Comparison of ENCODE assay signal across 10 mouse cellular contexts in genomic region chr9:58196610-58197567, GRCm38 (mm10). TPM values are rescaled to one million over a fixed set of nuclear protein-coding genes. Genes with fewer than 3 reads are reported as not detected.
DNase-seq lines count a peak whose midpoint lies in the region; ATAC-seq lines count a peak whose summit lies in the region.
"Had no signal": no experiment of that assay in that cellular context is flagged by ENCODE, and none has a peak within 500 bp of the region (broad histone marks: within the 10 kb centered on the region; RNA-seq: fewer than 3 reads in every experiment).

No protein-coding gene starts in this region.

- intact Hi-C loops in heart, postnatal 10 days (cut with DNase I) = no loop called here

- H3K4me3 ChIP-seq in heart, embryonic 16.5 days (ENCODE audit: low read length) = peak overlapping the region; percentile 37
- H3K4me3 ChIP-seq in hindbrain, embryonic 10.5 days = peak overlapping the region; percentile 42
- peak overlapping the region; percentile 41 for H3K4me3 ChIP-seq in midbrain, embryonic 14.5 days (replicated peaks; ENCODE audit: low read depth, low read length)

- DNase-seq in heart, postnatal 10 days = no peak
- DNase-seq in adrenal gland, postnatal 36 days = peak; percentile 51 to 67
- peak; percentile 18 for DNase-seq in hindbrain, embryonic 10.5 days (ENCODE audit: low spot score)
- peak; percentile 54 for DNase-seq in midbrain, embryonic 14.5 days
- DNase-seq in gastrocnemius, postnatal 10 days = no peak
- no peak for DNase-seq in gastrocnemius, postnatal 25 days
- DNase-seq in kidney, postnatal 36 days = no peak

- H3K27me3 ChIP-seq in heart, embryonic 16.5 days (ENCODE audit: control insufficient read depth, insufficient read depth, low read length) = peaks cover 84% of the 10 kb centered on the region
- H3K27me3 ChIP-seq in hindbrain, embryonic 10.5 days (ENCODE audit: insufficient read depth, poor library complexity, severe bottlenecking) = peaks cover 93% of the 10 kb centered on the region
- H3K27me3 ChIP-seq in midbrain, embryonic 14.5 days (ENCODE audit: control insufficient read depth, insufficient read depth, low read length) = peaks cover 62% of the 10 kb centered on the region
- H3K27me3 ChIP-seq: Patski had no signal

- H3K9ac ChIP-seq in heart, embryonic 16.5 days (ENCODE audit: low read length) = no peak overlapping the region
- peak overlapping the region; percentile 48 for H3K9ac ChIP-seq in midbrain, embryonic 14.5 days (replicated peaks; ENCODE audit: low read length)

- 4% methylated on average over 46 of the region's 46 CpGs for WGBS in heart, embryonic 16.5 days
- 2% methylated on average over 46 of the region's 46 CpGs for WGBS in hindbrain, embryonic 10.5 days
- WGBS in midbrain, embryonic 14.5 days = 2% methylated on average over 46 of the region's 46 CpGs

- peak overlapping the region; percentile 43 for H3K4me2 ChIP-seq in heart, embryonic 16.5 days (ENCODE audit: low read depth, low read length)
- peak overlapping the region; percentile 63 for H3K4me2 ChIP-seq in midbrain, embryonic 14.5 days (ENCODE audit: low read length)

- no peak overlapping the region for H3K27ac ChIP-seq in heart, embryonic 16.5 days (ENCODE audit: low read length)
- peak overlapping the region; percentile 40; the same call in 1 of the 2 replicates for H3K27ac ChIP-seq in hindbrain, embryonic 10.5 days
- peak overlapping the region; percentile 90 for H3K27ac ChIP-seq in midbrain, embryonic 14.5 days (replicated peaks; ENCODE audit: low read depth, low read length)

- no peaks in the 10 kb centered on the region for H3K9me3 ChIP-seq in heart, embryonic 16.5 days (replicated peaks; ENCODE audit: control insufficient read depth, low read length)
- no peaks in the 10 kb centered on the region for H3K9me3 ChIP-seq in hindbrain, embryonic 10.5 days
- H3K9me3 ChIP-seq in midbrain, embryonic 14.5 days (ENCODE audit: control insufficient read depth, low read length) = no peaks in the 10 kb centered on the region

- no peaks in the 10 kb centered on the region for H3K36me3 ChIP-seq in heart, embryonic 16.5 days (ENCODE audit: control insufficient read depth, insufficient read depth)
- H3K36me3 ChIP-seq in hindbrain, embryonic 10.5 days = no peaks in the 10 kb centered on the region
- no peaks in the 10 kb centered on the region for H3K36me3 ChIP-seq in midbrain, embryonic 14.5 days (ENCODE audit: control insufficient read depth, insufficient read depth, low read length)

- ATAC-seq in heart, embryonic 16.5 days (replicated peaks; ENCODE audit: extremely low read depth, insufficient read depth, low FRiP score) = no peak
- no peak for ATAC-seq in midbrain, embryonic 14.5 days (ENCODE audit: low FRiP score, low TSS enrichment)
- ATAC-seq: Patski had no signal

- peaks cover 37% of the 10 kb centered on the region for H3K4me1 ChIP-seq in heart, embryonic 16.5 days (ENCODE audit: control insufficient read depth, insufficient read depth, low read length)
- peaks cover 66% of the 10 kb centered on the region for H3K4me1 ChIP-seq in hindbrain, embryonic 10.5 days (replicated peaks)
- H3K4me1 ChIP-seq in midbrain, embryonic 14.5 days (ENCODE audit: control insufficient read depth, insufficient read depth, low read length) = peaks cover 22% of the 10 kb centered on the region

RNA-seq across cellular contexts. Expression of gene Islr, which starts 7.2 kb away (rescaled TPM):
- polyA plus RNA-seq in heart, embryonic 16.5 days (2015; fragmentation: Nextera tagmentation; extraction: Ambion mirVana) = 27.5 and 27.7 TPM in 2 replicates
- total RNA-seq in heart, postnatal 10 days (2021) = 10 to 100 TPM; 52.4 to 54.4 TPM
- 10 to 100 TPM; 23.7 to 32.1 TPM for total RNA-seq in adrenal gland, postnatal 36 days (2021)
- 9.9 and 14.0 TPM in 2 replicates for polyA plus RNA-seq in hindbrain, embryonic 10.5 days (2016; fragmentation: Nextera tagmentation; extraction: Ambion mirVana)
- polyA plus RNA-seq in midbrain, embryonic 14.5 days (2014; fragmentation: Nextera tagmentation; extraction: Ambion mirVana) = 2.4 and 16.6 TPM in 2 replicates
- total RNA-seq in gastrocnemius, postnatal 10 days (2021) = 100 to 1,000 TPM in 1 of 2 experiments, 10 to 100 TPM in 1; 98.8 to 119 TPM
- 10 to 100 TPM; 29.4 to 35.7 TPM for total RNA-seq in gastrocnemius, postnatal 25 days (2021)
- total RNA-seq: megakaryocyte-erythroid progenitor cell, adult 5-6 weeks had no signal

RNA-seq across cellular contexts. Expression of gene Islr2, which starts 7.2 kb away (rescaled TPM):
- 0.07 and 0.22 TPM in 2 replicates for polyA plus RNA-seq in heart, embryonic 16.5 days (2015; fragmentation: Nextera tagmentation; extraction: Ambion mirVana)
- 1 to 10 TPM; 2.5 to 4.5 TPM for total RNA-seq in heart, postnatal 10 days (2021)
- 1 to 10 TPM; 2.3 to 3.3 TPM for total RNA-seq in adrenal gland, postnatal 36 days (2021)
- polyA plus RNA-seq in hindbrain, embryonic 10.5 days (2016; fragmentation: Nextera tagmentation; extraction: Ambion mirVana) = 1.5 and 6.6 TPM in 2 replicates
- polyA plus RNA-seq in midbrain, embryonic 14.5 days (2014; fragmentation: Nextera tagmentation; extraction: Ambion mirVana) = 51.6 and 96.9 TPM in 2 replicates
- 1 to 10 TPM; 4.3 to 4.5 TPM for total RNA-seq in gastrocnemius, postnatal 10 days (2021)
- 1 to 10 TPM; 4.2 to 4.6 TPM for total RNA-seq in gastrocnemius, postnatal 25 days (2021)

RNA-seq across cellular contexts. Expression of gene Pml, which starts 52.7 kb away (rescaled TPM):
- 11.7 and 13.8 TPM in 2 replicates for polyA plus RNA-seq in heart, embryonic 16.5 days (2015; fragmentation: Nextera tagmentation; extraction: Ambion mirVana)
- total RNA-seq in heart, postnatal 10 days (2021) = 10 to 100 TPM; 12.4 to 13.0 TPM
- total RNA-seq in adrenal gland, postnatal 36 days (2021) = 10 to 100 TPM; 22.4 to 24.2 TPM
- 9.5 and 13.5 TPM in 2 replicates for polyA plus RNA-seq in hindbrain, embryonic 10.5 days (2016; fragmentation: Nextera tagmentation; extraction: Ambion mirVana)
- polyA plus RNA-seq in midbrain, embryonic 14.5 days (2014; fragmentation: Nextera tagmentation; extraction: Ambion mirVana) = 3.8 and 3.9 TPM in 2 replicates
- total RNA-seq in gastrocnemius, postnatal 10 days (2021) = 10 to 100 TPM in 1 of 2 experiments, 1 to 10 TPM in 1; 7.3 to 12.6 TPM
- 1 to 10 TPM; 3.5 to 4.6 TPM for total RNA-seq in gastrocnemius, postnatal 25 days (2021)

RNA-seq across cellular contexts. Expression of gene Stoml1, which starts 56.1 kb away (rescaled TPM):
- polyA plus RNA-seq in heart, embryonic 16.5 days (2015; fragmentation: Nextera tagmentation; extraction: Ambion mirVana) = 28.2 and 28.3 TPM in 2 replicates
- 10 to 100 TPM; 15.5 to 15.6 TPM for total RNA-seq in heart, postnatal 10 days (2021)
- 10 to 100 TPM; 15.7 to 19.2 TPM for total RNA-seq in adrenal gland, postnatal 36 days (2021)
- 27.7 and 39.8 TPM in 2 replicates for polyA plus RNA-seq in hindbrain, embryonic 10.5 days (2016; fragmentation: Nextera tagmentation; extraction: Ambion mirVana)
- polyA plus RNA-seq in midbrain, embryonic 14.5 days (2014; fragmentation: Nextera tagmentation; extraction: Ambion mirVana) = 96.4 and 115 TPM in 2 replicates
- total RNA-seq in gastrocnemius, postnatal 10 days (2021) = 10 to 100 TPM in 1 of 2 experiments, 1 to 10 TPM in 1; 9.1 to 12.3 TPM
- 1 to 10 TPM; 6.5 to 8.8 TPM for total RNA-seq in gastrocnemius, postnatal 25 days (2021)

Comparison
In these comparisons a context has a peak if more than half of its experiments do, and no peak if none do; other contexts are left out.
1. DNase-seq: peak in adrenal gland, postnatal 36 days (2 of 2), hindbrain, embryonic 10.5 days (single experiment) and midbrain, embryonic 14.5 days (single experiment); none in heart, postnatal 10 days (0 of 2), gastrocnemius, postnatal 10 days (single experiment), gastrocnemius, postnatal 25 days (single experiment) and kidney, postnatal 36 days (0 of 2).
2. Peak in every context shown above with its lines, with median percentiles within 50 percentile points of each other: H3K4me3 ChIP-seq.